Mouse (Mus musculus): ENCODE measurements around the gene Casp4.

GRCm38 (mm10) chr9:5308561-5308960, at the start of gene Casp4:
- TF ChIP-seq CTCF (IDR thresholded peaks at IDR 0.05; ENCODE audit: low read depth, low read length) (no peak), POLR2A (IDR thresholded peaks at IDR 0.05; ENCODE audit: borderline replicate concordance, low read depth, low read length) (no peak)

Data from bone marrow macrophage, adult 2 months (primary cell).